Mouse (Mus musculus): ENCODE data around the gene Adcyap1r1. TPM values are rescaled to one million over a fixed set of nuclear protein-coding genes. Genes with fewer than 3 reads are reported as not detected.

Gene Adcyap1r1
- total RNA-seq (2021): 100 to 1,000 TPM; 162 to 166 TPM
- long read RNA-seq, full-length matches to known transcripts: 10 of 61 reads
- long read RNA-seq, partial matches to known transcripts: 9 of 61 reads
- long read RNA-seq, other reads (novel, unspliced or antisense): 42 of 61 reads

- DNase-seq (ENCODE audit: low spot score in 2 of 2): peak; percentile 81 to 89
Measured at GRCm38 (mm10) chr6:55451771-55452371, at the start of gene Adcyap1r1. Gene Adcyap1r1 (plus strand): TSS chr6:55451978.

DNA sequence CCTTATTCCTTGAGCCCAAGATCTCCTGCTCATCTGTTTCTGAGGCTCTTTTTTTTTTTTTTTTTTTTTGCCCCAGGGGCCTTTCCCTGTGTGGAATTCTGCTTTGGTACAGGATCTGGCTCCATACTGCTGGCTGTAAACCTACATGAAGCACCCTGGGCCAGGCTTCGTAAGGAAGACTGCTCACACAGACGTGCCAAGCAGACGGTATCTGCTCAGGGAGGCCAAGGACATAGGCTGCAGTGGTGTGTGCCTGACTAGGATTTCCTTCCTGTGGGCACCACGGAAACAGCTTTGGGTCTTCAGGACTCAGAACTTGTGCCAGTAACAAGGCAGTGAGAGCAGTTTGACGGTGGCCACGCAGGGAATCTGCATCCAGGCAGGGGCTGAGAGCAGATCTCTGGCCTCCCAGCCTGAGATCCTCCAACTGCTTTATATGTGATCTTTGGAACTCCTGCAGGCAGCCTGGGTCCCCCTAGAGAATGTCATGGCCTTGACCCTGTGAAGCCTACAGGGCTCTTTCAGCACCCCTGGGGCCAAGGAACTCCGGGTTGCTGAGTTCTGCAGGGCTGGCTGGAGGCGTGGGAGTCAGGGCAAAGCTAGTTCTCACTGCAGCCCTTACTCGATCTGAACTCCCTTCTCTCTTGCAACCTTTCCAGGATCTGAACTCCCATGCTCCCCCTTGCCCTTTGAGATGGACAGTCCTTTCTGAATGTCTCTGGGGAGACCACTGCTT lies 49.6 kb upstream of the Adcyap1r1 start:
- DNase-seq (ENCODE audit: low spot score in 2 of 2): no peak

DNA sequence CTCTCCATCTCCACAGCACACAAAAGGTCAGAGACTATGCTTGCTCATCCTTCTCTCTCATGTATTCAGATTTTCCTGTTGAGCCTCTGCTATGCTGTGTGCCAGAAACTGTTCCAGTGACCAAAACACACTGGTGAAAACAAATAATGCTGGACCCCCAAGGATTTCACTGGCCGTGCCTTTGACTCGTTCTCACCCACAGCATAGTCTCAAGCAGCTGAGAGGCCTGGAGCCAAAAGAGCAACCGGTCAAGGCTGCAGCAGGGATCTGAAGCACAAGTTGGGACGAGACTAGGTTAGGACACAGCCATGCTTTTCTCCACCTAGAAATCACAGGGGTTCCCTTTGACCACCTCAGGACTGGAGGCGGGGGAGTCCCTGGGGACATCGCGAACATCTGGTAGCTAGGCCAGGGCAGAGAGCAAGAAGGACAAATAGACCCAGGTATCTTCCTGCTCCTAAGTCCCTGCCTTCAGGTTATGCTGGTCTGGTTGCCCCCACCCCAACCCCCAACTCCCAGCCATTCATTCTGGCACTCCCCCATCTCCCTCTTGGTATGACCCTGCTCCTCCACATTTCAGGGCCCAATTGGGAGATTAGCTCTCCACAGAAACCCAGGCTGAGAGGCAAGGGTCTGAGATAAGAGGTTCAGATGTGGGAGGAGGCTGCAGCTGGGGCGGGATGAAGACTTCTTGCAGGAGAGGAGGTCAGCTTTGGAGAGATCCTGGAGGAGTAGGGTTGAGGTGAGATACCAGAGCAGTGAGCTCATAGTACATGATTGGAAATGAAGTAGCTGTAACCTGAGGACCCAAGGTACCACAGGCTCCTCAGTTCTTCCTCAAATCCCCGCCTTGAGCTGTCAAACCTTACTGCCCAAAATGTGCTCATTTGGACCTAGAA lies 48.1 kb upstream of the Adcyap1r1 start:
- no peak for DNase-seq (ENCODE audit: low spot score in 2 of 2)

DNA sequence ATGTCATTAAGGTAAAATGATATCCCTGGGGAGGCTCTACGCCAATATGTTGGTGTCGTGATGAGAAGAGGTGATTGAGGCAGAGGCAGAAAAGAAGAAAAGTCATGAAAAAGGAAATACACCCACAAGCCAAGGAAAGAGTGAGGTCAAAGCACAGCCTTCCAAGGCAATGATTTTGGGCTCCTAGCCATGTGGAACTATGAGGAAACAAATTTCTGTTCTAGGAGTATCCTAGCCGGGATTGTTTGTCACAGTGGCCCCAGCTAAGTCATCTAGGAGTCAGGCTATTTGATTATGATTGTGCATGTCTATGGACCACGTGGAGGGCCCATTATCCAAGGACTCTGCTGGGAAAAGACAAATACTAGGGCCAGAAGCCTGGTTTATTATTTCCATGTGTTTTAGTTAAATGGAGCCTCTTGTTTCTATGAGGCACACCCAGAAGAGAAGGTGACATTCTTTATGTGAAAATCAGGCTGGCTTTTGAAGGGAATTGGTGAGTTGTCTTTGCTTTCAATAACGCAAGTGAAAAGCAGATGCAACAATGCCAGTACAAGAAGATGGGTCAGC lies 47.3 kb upstream of the Adcyap1r1 start:
- no peak for DNase-seq (ENCODE audit: low spot score in 2 of 2)

GRCm38 (mm10) chr6:55407345-55407744 lies 44.4 kb upstream of the Adcyap1r1 start:
- DNase-seq (ENCODE audit: low spot score in 2 of 2): no peak

DNA sequence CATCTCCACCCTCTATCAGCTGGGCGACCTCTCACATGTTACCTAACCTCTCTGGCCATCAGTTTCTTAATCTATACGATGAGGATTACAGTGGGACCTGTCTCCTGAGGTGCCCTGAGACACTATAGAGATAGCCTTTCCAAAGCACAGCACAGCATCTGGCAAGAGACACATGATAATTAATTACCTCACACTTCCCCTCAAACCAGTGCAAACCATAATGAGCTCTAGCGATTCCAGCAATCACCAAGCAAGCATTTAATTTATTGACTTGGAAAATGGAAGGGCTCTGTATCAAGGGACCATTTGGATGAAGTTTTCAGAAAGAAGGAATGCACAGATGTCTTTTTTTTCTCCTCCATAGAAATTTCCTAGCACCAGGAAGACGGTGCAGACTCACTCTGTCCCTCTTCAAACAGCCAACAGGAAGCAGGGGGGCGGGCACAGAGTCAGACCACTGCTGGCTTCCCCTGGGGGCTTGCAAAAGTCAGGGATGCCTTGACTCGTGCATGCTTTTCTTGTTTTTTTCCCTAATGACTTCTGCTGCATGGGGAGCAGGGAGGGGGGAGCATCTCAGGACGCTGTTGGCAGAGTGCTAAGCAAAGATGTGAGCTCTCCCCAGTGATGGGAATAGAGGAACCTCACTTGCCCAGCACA lies 41.5 kb upstream of the Adcyap1r1 start:
- no peak for DNase-seq (ENCODE audit: low spot score in 2 of 2)

GRCm38 (mm10) chr6:55410977-55411376 lies 40.8 kb upstream of the Adcyap1r1 start:
- DNase-seq (ENCODE audit: low spot score in 2 of 2): no peak

DNA sequence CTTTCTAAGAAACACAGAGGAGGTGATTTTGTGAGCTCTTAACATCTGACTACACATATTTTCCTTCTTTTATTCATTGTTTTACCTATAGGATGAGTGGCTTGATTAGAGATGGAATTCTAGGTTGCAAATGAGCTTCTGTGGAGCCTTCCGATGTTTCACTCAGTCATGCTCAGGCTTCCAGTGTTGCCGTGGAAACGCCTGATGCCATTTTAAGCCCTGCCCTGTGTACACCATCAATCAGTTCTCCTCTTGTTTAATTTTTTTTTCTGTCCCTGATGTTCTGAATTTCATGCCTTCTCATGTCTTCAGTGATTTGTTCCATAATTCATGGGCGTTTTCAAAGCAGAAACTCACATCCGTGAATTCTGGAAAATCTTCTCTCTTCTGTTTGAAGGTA lies 35.6 kb upstream of the Adcyap1r1 start:
- DNase-seq (ENCODE audit: low spot score in 2 of 2): no peak

GRCm38 (mm10) chr6:55418746-55419410 lies 32.9 kb upstream of the Adcyap1r1 start:
- no peak for DNase-seq (ENCODE audit: low spot score in 2 of 2)

GRCm38 (mm10) chr6:55420411-55420810 lies 31.4 kb upstream of the Adcyap1r1 start:
- DNase-seq (ENCODE audit: low spot score in 2 of 2): no peak

- peak; percentile 50 to 63 for DNase-seq (ENCODE audit: low spot score in 2 of 2)
Measured at GRCm38 (mm10) chr6:55420869-55421361, 30.9 kb upstream of the Adcyap1r1 start.

GRCm38 (mm10) chr6:55432121-55432520 lies 19.7 kb upstream of the Adcyap1r1 start:
- no peak for DNase-seq (ENCODE audit: low spot score in 2 of 2)

GRCm38 (mm10) chr6:55434360-55434759 lies 17.4 kb upstream of the Adcyap1r1 start:
- DNase-seq (ENCODE audit: low spot score in 2 of 2): peak; percentile 44 to 64

GRCm38 (mm10) chr6:55435266-55436159 lies 16.3 kb upstream of the Adcyap1r1 start:
- peak; percentile 83 to 84 for DNase-seq (ENCODE audit: low spot score in 2 of 2)

GRCm38 (mm10) chr6:55437919-55438318 lies 13.9 kb upstream of the Adcyap1r1 start:
- DNase-seq (ENCODE audit: low spot score in 2 of 2): no peak

- DNase-seq (ENCODE audit: low spot score in 2 of 2): no peak
Measured at GRCm38 (mm10) chr6:55438837-55439236, 12.9 kb upstream of the Adcyap1r1 start.

DNA sequence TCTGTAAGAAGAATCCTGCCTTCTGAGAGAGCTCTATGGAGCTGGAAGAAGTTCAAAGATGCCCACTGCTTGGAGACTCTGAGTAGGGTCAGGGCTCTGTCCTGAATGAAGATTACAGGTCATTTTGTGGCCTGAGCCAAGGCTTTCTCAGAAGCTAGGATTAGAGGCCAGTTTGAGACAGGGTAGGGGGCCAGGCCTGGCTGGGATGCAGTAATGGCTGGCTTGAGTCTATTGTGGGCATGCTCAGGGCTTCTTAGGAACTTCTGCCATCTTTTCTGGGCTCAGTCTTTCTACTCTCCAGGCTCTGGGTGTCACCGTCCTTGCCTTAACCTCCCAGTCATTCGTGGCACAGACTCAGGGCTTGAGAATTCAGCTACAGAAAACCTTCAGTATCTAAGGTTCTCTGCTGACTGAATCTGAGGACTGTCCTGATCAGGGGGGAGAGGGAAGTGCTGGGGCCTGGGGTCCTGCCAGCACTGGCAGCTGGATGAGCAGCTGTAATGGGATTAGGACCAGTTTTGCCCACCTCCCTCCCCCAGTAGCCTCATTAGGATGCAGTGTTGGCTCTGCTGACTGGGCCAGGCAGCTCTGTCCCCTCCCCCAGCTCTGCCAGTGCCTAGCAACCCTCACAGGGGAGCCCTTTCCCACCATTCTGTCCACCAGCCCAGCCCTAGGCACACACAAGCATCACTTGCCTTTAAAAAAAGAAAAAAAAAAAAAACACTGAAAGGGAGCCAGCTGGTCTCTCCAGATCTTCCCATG lies 7.7 kb upstream of the Adcyap1r1 start:
- DNase-seq (ENCODE audit: low spot score in 2 of 2): peak; percentile 70 to 78

GRCm38 (mm10) chr6:55444721-55445120 lies 7.1 kb upstream of the Adcyap1r1 start:
- no peak for DNase-seq (ENCODE audit: low spot score in 2 of 2)

Data from layer of hippocampus, postnatal 10 days (tissue).